Mouse (Mus musculus): ENCODE measurements around the gene Olfr137.

DNA sequence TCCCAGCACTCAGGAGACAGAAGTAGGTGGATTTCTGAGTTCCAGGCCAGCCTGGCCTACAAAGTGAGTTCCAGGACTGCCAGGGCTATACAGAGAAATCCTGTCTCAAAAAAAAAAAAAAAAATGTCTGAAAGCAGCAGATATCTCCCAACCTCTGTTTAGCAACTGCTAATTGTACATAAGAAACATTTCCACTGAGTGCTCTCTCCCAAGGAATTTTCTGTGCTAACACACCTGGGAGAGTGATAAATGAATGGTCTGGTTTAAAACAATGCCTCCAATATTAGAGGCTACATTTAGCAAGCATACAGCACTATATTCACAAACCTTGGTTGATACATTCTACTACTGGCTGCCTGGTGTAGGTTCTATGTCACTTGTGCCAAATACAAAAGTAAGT is 22.2 kb upstream of the Olfr137 start, which contains the start of gene Olfr136:
- TF ChIP-seq CTCF (IDR thresholded peaks at IDR 0.05; ENCODE audit: borderline replicate concordance, control insufficient read depth, extremely low read depth, insufficient read depth, low read length, poor library complexity) (no peak), POLR2A (IDR thresholded peaks at IDR 0.05; ENCODE audit: control insufficient read depth, extremely low read depth, insufficient read depth, low read length, poor library complexity) (no peak)
